Mouse (Mus musculus): ENCODE results near the gene Vmn1r45.
"Not testable (repeated sequence)": the region's sequence is repeated elsewhere in the genome, so short reads cannot be mapped to it uniquely, and the experiment has no call there.

Gene Vmn1r45

DNA sequence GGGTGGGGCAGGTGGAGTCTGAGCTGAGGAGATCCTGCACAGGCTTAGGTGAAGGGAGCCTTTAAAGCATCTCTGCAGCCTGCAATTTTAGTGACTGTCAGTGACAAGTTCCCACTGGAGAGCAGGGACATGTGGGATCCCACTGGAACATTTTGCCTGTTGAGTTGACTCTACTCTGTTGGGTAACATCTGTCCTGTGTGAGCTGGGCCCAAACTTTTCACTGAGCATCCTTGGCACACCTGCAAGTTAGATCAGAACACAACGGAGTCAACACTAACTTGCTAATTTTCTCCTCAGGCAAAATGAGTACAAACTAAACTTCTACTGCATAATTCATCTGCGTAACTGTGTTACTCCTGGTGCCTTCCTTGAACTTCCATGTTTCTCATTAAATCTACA lies at the start of gene Vmn1r45:
TSS of gene Vmn1r45 (minus strand) at position 101 of the 400 bp plus-strand sequence.
- not testable (repeated sequence) for ATAC-seq (ENCODE audit: low TSS enrichment)

DNA sequence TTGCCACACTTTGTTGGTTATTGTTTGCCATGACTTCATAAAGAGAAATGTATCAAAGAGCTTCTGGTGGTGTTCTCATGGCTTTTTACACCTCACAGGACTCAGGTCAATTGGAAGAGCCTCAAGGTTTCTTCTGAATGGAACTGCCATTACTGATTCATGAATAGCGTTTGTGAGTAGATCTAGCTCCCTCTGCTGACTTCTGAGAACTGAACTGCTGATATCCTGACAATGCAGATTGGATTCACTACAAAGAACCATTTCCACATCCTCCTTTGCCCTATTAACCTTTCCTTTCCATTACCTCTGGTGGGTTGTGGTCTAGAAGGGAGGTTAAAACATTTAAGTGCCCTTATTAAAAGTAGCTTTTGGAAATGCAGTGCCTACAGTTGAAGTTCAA lies 45.6 kb upstream of the Vmn1r45 start:
- ATAC-seq (ENCODE audit: low TSS enrichment), result no peak

DNA sequence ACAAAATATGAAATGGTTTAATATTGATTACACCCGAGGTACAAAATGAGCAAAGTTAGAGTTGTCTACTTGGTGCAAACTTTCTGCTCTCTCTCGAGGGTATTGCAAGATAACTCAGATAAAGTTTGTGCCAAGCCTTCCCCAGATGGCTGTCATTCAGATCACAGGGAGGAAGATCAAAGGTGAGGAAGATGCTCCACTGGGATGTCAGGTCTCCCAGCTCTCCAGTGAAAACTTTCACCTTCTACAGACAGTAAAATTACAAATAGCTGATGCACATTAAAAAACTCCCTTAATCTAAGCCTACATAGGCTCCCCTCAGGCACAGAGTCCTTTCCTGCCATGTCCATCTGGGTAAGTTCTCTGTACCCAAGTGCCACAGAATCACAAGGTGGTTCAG lies 28.6 kb upstream of the Vmn1r45 start, which contains the start of gene Vmn1r46:
TSS of gene Vmn1r46 (plus strand) at position 301 of the 400 bp plus-strand sequence.
- no peak for ATAC-seq (ENCODE audit: low TSS enrichment)

DNA sequence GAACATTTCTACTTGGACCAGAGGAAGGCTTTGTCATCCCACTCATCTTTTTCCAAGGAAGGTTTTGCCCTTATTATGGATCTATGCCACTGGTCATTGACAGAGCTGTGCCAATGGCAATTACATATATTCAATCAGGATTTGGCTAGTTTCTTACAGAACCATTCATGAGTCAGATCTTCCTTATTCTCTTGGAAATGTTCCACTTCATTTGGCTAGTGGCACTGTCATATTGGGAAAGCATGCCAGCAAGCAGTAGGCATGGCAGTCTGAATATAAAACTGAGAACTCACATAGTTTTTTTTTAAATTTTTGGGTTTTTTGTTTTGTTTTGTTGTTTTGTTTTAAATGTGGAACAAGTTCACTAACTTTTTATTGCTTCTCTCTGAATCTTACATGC lies 25.9 kb upstream of the Vmn1r45 start:
- ATAC-seq (ENCODE audit: low TSS enrichment), result no peak

DNA sequence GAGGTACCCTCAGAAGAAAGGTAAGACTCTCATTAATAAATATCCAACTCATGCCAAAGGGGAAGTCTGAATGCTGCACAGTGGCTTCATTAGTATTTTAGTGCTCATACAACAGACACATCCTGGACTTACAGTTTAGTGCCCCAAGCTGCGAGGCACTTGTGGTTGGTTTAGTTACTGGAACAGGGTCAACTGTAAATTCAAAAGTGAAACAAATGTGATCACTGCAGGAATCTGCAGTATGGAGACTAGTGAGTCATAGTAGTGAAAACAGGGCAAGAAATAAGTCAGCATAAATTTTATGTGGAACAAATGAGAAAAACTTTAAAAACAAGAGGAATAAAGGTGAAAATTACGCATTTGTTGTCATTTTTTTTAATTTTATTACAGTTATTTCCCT lies 13.2 kb upstream of the Vmn1r45 start:
- ATAC-seq (ENCODE audit: low TSS enrichment), result no peak

DNA sequence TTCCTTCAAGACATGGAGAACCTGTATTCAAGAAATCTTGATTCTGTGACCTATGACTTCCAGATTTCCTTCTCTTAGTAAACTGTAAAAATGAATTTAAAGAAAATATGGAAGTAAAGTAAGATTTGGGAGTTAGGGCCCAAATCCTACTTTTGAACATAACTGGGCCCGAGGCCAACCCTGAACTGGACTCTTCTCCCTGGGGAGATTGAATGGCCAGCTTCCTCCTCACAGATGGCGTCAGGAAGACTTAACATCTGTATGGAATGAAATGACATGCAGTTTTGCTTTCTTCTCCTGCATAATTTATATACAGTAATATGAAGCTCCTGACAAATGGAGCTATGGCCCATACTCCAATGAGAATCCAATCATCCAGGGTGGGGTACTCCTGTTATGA lies 528 bp upstream of the Vmn1r45 start:
- ATAC-seq (ENCODE audit: low TSS enrichment), result no peak

DNA sequence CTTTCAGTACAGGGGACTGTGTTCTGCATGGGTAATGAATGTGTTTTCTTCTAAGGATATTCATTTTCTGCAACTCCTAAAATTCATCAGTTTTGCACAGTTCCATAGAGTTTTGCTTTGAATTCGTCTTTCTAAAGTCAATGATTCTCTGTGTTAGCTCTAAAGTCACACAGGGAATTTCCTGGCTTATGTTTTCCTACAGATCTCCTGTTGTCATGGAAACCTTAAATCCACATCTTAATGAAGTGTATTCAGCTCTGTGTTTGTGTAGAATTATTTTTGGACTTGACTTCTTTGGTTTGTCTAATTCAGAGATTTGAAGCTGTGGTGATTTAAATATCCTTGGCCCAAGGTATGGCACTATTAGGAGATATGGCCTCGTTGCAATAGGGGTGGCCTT lies 56.6 kb downstream of the Vmn1r45 start:
- ATAC-seq (ENCODE audit: low TSS enrichment), result peak; percentile 90

DNA sequence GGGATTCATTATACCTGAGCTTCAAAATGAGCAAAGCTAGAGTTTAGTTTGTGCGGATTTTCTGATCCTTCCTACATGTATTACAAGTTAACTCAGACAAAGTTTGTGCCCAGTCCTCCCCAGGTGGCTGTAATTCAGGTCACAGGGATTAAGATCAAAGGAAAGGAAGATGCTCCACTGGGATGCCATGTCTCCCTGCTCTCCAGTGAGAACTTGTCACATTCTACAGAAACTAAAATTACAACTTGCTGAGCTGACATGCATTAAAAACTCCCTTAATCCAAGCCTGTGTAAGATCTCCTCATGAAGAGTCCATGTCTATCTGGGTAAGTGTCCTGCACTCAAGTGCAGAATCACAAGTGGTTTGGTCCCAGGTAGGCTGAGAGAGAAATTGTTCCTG lies 57.0 kb downstream of the Vmn1r45 start, which contains the start of gene Vmn1r44:
TSS of gene Vmn1r44 (plus strand) at position 301 of the 400 bp plus-strand sequence.
- ATAC-seq (ENCODE audit: low TSS enrichment), result no peak

Data from frontal cortex, adult (tissue).